Mouse (Mus musculus) gastrocnemius, postnatal 10 days (tissue): ENCODE measurements around the gene Osbpl9. TPM values are rescaled to one million over a fixed set of nuclear protein-coding genes. Genes with fewer than 3 reads are reported as not detected.

Experiments used
- DNase-seq: peaks from one replicate; pipeline ENCODE4 v3.0.0; 2021; ENCODE audit warnings: mixed read lengths
- total RNA-seq, 2 experiments: library from RNA; stranded (reverse); gene quantifications; 2 replicates each; pipeline ENCODE4 v1.2.3; 2021

Osbpl9 gene
- total RNA-seq, 2 experiments from 2014 or later, result 93.6 to 98.0 TPM

- no peak for DNase-seq
These were observed 8.2 kb upstream of the Osbpl9 start for GRCm38 (mm10) chr4:109210253-109210652.

DNA sequence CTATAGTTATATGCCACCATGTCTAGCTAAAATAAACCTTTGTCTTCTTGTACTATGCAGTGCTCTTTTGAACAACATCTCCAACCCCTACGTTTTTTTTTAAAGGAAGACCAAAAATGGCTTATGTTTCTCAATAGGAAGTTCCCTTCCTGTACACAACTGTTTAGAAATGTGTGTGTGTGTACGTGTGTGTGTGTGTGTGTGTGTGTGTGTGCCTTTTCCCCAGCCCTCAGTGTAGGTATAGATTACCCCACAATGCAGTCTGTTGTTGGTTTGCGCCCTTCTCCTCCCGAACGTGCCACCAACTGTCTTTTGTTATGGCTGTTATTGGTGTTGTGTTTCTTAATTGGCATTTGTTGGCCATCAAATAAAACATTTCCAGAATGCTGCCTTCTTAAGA lies 5.5 kb upstream of the Osbpl9 start:
- DNase-seq, result no peak

- DNase-seq, result no peak
These were observed 2.3 kb upstream of the Osbpl9 start for GRCm38 (mm10) chr4:109204416-109204815.

DNA sequence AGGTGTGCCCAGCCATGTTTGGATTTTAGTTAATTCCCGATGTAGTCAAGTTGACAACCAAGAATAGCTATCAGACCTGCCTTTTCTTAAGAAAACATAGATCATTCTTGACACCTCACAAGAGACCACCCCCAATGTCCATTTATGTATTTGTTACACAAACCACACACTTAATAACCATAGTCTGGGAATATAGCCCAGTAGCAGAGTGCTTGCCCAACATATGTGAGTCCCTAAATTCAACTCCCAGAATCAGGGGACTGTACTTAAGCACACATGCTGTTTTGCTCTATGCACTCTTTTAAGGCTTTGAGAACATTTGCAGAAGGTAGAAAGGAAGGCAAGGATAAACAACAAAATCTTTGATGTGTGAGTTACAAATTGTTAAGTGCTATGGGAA lies 1.9 kb upstream of the Osbpl9 start:
- DNase-seq, result no peak

- no peak for DNase-seq
These were observed 3.0 kb downstream of the Osbpl9 start for GRCm38 (mm10) chr4:109199069-109199468.

GRCm38 (mm10) chr4:109195900-109196629 lies 6.0 kb downstream of the Osbpl9 start:
- no peak for DNase-seq

DNA sequence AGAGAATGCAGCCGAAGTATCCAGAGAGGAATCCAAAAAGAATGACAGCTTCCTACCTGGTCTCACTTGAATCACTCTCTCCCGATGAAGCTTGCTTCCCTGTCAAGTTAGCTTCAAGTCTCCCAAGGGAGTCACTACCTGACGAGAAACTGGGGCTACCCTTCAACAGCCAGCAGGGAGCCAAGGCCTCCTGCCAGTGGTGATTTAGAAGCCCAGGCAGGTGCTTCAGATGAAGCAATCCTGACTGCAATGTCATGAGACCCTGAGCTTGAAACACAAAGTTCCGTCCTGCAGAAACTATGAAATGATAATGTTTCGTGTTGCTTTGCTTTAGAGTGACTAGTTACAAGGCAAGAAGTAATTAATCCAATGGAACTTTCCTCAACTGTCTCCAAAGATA lies 8.2 kb downstream of the Osbpl9 start:
- no peak for DNase-seq

DNA sequence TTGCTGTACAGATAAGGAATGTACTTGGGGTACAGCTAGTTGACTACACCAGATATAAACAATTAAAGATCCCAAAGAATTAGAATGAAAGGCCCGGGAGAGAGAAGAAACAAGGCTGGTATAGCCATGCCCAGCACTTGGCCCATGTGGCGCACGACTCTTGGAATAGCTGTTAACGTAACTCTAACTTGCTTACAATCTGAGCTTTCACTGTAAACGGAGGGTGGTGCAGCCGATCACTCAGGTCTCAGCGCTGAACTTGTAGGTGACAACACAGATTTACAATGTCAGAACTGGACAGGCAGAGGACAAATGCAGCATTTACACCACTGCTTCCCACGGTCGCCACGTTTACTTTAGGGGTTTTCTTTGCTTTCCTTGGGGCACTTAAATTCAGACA lies 10.5 kb downstream of the Osbpl9 start:
- DNase-seq, result no peak

- no peak for DNase-seq
These were observed 16.3 kb downstream of the Osbpl9 start for GRCm38 (mm10) chr4:109185616-109186405.

DNA sequence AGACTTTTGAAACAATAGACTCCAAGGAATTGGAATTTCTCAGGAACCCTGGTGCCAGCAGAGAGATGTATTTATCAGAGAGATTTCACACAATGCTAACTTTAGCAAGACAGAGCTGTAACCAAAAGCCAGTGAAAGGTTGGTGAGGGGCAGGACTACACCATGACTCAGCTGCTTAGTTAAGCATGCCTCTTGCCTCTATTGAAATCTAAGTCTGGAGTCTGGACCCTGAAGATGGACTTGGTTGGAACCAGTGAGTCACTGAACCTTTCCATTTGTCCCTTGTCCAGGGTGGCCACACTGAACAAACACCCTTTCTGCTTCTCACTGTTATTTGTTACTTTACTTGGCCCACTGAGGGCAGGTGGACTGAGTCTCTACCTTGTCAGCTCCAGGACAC lies 26.4 kb downstream of the Osbpl9 start:
- DNase-seq, result no peak

GRCm38 (mm10) chr4:109173775-109174440 lies 28.2 kb downstream of the Osbpl9 start:
- peak; percentile 29 for DNase-seq

GRCm38 (mm10) chr4:109173369-109173768 lies 28.7 kb downstream of the Osbpl9 start:
- DNase-seq, result no peak

GRCm38 (mm10) chr4:109165521-109166173 lies 36.4 kb downstream of the Osbpl9 start:
- peak; percentile 91 for DNase-seq

DNA sequence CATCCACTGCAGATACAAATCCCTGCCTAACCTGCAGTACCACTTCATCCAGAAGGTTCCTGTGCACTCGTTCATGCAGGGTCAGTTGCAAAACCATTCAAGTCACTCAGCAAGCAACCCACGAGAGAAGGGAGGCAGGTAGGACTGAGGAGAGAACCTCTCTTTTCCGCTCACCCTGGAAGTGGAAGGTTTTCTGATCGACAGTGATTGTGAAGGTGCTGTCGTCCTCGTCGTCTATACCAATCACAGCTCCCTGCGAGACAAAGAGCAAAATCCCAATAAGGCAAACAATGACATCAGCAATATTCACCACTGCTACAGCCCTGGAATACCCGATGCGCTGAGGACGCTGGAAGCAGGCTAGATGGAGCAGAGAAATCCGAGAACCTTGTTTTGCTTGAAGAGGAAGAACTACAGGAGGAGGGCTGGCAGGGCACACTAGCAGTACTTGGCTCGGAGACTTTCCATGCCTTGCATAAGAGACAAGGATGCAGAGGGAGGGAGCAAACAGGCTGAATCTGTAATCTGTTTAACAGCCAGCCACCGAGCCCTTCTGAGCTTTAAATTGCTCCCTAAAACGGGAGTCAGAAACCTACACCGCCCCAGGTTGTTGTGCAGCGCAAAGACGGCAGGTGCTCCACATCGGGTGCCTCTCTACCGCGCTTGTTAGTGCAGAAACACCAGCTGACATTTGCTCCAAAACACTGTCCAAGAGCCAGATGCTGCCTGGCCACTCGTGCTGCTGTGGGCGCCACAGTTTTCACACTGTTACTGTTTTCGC lies 45.4 kb downstream of the Osbpl9 start:
- DNase-seq, result peak; percentile 36

- DNase-seq, result no peak
These were observed 46.0 kb downstream of the Osbpl9 start for GRCm38 (mm10) chr4:109156073-109156472.

DNA sequence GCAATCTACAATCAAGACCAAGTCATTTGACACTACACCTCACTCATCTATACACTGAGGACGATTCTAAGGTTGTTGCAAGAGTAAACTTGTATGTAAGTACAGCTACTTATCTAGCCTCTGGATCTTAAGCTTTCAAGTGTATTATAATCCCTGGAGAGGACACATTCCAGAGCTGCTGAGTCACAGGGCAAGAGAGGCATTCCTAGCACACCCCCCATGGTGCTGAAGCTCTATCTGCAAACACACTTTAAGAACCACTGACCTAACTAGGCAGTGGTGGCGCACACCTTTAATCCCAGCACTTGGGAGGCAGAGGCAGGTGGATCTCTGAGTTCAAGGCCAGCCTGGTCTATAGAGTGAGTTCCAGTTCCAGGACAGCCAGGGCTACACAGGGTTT lies 51.9 kb downstream of the Osbpl9 start:
- DNase-seq, result no peak

DNA sequence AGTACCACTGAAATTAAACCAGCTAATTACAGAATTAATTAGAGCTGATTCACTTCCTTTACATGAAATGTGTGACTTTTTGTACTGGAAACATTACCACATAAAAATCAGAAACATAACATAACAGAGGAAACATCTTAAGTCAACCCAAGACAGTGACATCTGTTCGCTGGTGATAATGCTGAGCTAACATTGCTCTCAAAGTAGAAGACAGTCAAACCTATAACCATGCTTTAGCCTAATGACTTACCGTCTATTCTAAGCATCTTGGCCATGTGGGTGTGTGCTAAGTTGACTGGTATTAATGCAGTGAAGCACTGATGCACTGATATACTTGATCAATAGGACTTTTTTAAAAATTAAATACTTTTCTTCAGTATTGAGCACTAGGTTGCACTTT lies 52.7 kb downstream of the Osbpl9 start:
- no peak for DNase-seq

GRCm38 (mm10) chr4:109147278-109148038 lies 54.6 kb downstream of the Osbpl9 start:
- no peak for DNase-seq

DNA sequence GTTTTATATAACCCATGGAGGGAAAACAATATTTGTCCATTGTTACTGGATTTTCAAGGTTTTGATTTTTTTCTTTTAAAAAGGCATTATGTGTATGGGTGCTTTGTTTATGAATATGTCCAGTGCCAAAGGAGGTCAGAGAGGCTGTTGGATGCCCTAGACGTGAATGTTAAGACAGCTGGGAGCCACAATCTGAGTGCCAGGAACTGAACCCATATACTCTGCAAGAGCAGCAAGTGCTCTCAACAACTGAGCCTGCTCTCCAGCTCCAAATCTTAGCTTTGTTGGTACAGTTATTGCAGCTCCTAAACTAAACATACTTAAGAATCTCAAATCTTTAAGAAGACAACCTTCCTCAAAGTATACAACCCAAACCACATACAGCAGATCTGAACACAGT lies 59.0 kb downstream of the Osbpl9 start:
- DNase-seq, result no peak

GRCm38 (mm10) chr4:109138551-109138950 lies 63.5 kb downstream of the Osbpl9 start:
- no peak for DNase-seq
